Mouse (Mus musculus): ENCODE results near the gene Gm20479. TPM values are rescaled to one million over a fixed set of nuclear protein-coding genes. Genes with fewer than 3 reads are reported as not detected.

The Gm20479 gene
- total RNA-seq, 2 experiments from 2014 or later = not detected

DNA sequence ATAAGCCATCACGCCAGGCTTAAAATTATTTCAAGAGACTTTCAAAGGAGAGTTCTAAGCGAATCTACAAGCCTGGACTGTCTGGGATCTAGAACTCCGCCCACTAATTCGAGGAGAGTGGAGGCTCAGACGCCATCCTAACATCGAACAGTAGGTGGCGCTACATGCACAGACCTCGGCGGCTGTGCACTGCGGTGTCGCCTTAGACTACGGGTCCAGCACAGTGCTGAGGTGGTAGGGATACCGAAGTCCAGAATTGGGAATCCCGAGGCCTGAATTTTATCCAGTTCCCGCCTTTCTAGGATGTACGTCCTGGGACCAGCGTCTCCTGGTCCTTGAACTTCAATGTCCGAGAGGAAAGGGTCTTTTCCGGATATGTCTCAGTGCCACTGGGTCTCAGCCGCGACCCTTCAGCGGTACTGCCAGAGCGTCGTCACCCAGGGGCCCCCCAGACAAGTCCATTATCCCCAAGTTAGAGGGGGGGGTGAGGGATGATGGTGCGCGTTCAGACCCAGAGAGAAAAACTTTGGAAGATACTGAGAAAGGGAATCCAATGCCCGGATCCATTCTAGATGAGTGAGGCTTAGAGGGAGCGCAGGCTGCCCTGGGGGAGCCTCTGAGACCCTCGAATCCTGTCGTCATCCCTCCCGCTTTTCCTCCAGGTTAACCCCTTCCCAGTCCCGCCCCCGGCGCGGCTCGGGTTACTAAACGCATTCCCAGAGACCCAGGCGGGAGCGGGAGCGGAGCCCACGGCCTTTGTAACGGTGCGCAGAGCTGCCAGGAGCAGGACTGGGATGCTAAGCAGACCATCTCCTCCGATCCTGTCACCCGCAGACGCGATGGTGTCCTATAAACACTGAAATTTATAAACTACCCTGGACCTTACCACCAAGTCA lies 21.0 kb downstream of the Gm20479 start:
- intact Hi-C loops (cut with DNase I) = loop anchor here (1.0 to 10.0 kb wide), 7 partner anchors 48 to 1039 kb away; partner anchors contain the start of genes Akt2, Blvrb, Plekhg2 and Sptbn4
- peak; percentile 94 to 97 for DNase-seq

DNA sequence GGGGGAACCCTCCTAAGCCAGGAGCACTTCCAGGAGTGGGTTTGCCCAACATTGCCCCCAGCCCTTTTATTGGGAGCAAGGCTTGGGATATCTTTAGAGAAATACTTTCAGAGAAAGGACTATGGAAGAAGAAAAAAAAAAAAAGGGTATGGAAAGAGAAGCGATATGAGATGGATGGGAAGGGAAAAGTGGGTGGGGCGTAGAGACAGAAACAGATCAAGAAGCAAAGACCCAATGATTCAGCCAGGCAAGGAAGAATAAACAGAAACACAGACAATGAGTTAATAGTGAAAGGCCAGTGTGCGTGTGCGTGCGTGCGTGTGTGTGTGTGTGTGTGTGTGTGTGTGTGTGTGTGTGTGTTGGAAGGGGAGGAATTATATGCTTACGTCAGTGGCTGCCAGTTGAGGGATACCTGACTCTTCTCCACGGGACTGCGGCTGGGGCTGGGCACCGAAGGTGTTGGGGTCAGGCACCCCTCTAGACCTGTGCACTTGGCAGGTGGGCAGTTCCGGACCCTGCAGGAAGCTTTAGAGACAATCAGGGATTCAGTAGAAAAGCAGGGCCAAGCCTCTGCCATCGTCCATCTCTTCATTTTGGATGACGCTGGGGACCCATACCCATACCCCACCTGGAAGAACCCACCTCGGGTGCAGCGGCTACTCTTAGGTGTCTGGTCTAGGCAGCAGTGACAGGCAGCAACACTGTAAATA lies 22.1 kb downstream of the Gm20479 start:
- intact Hi-C loops (cut with DNase I) = loop anchor here (5.0 to 10.0 kb wide), 4 partner anchors 172 to 1040 kb away; partner anchors contain the start of genes Akt2, Plekhg2 and Zfp607b
- no peak for DNase-seq

DNA sequence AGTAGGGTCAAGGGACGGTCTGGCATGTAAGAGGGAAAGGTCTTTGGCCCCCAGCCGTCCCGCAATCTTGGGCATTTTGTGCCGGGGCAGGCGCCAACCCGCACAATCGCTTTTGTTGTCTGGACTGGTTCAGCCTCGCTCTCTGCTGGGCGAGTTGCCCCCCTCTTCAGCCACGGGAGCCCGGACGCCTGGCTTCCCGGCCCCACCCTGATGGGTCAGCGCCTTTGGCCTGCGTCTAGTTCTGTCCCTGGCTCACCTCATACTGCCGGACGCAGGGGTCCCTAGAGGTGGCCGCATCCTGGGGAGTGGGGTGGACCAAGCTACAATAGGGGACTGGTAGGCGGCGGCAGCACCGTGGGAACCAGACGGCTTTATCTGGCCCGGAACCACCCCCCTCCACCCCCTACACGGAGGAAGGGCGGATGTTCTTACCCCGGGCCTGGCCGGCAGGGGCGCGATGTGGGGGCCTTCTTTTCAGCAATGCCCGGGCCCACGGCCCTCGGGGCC lies 22.8 kb downstream of the Gm20479 start:
- intact Hi-C loops (cut with DNase I) = loop anchor here (10.0 kb wide), 2 partner anchors 350 to 1040 kb away; partner anchors contain the start of genes Plekhg2 and Zfp607b
- DNase-seq = peak; percentile 71 to 83

- intact Hi-C loops (cut with DNase I) = loop anchor here (10.0 kb wide), 2 partner anchors 351 to 1041 kb away; partner anchors contain the start of genes Plekhg2 and Zfp607b
- peak in 1 of 2 experiments; percentile 70 for DNase-seq
Measured at GRCm38 (mm10) chr7:27333316-27333941, 23.8 kb downstream of the Gm20479 start.

GRCm38 (mm10) chr7:27332353-27333199 lies 24.6 kb downstream of the Gm20479 start:
- peak; percentile 95 to 96 for DNase-seq
- intact Hi-C loops (cut with DNase I) = loop anchor here (10.0 kb wide), 2 partner anchors 352 to 1042 kb away; partner anchors contain the start of genes Plekhg2 and Zfp607b

DNA sequence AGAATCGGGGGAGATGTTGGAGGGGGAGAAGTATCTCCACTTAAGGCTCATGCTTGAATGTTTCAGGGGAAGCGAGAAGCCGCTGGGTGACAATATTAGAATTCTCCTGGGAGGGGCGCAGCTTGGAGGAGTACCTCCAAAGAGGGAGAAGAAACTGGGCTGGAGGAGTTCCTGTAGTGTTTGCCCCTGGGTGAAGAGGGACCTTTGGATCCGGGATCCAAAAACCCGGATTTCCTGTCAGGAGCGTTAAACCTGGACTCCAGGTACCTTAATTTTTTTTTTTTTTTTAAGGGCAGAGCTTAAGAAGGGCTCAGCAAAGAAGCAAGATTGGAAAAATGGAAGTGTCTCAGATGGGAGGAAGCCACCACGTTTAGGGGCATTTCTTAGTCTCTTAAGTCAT lies 25.4 kb downstream of the Gm20479 start:
- no peak for DNase-seq
- intact Hi-C loops (cut with DNase I) = loop anchor here (10.0 kb wide), 2 partner anchors 353 to 1043 kb away; partner anchors contain the start of genes Plekhg2 and Zfp607b

GRCm38 (mm10) chr7:27331541-27331851 lies 25.7 kb downstream of the Gm20479 start:
- intact Hi-C loops (cut with DNase I) = loop anchor here (10.0 kb wide), 2 partner anchors 353 to 1043 kb away; partner anchors contain the start of genes Plekhg2 and Zfp607b
- peak in 1 of 2 experiments; percentile 61 for DNase-seq

DNA sequence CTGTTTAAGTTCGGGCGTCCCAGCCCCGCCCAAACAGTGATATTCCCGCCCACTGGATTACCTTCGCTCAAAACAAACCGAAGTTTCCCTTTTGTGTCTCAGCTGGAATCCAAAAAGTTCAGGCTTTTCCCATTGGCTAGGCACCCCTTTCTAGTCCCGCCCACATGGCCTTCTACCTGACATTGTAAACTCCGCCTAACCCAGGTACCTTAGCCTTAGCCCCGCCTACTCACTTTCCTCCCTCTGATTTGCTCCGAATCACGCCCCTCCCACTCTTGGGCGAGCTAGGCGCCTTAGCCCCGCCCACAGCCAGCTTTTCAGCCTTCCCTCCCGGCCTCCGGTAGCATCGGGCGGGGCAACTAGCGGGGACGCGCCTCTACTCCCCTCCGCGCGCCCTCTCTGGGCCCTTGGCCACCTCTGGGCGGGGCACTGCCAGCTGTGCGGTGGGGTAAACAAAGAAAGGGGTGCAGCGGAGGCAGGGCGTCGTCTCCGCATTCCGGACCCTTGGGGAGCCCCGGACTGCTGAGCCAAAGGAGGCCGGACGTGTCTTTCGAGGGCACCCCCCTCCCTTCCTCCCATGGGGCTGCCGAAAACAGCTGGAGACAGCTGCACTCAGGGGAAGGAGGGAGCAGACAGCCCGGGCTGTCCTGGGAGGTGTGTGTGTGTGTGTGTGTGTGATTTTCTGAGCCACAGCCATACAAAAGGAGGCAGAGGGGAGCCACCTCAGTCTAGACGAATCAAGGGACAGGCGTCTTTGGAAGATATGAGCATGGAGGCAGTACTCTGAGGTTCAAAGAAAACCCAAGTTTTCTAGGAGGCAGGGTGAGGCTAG lies 26.3 kb downstream of the Gm20479 start:
- DNase-seq = peak; percentile 93 to 96
- intact Hi-C loops (cut with DNase I) = loop anchor here (10.0 kb wide), 2 partner anchors 354 to 1044 kb away; partner anchors contain the start of genes Plekhg2 and Zfp607b

GRCm38 (mm10) chr7:27329981-27330380 lies 27.2 kb downstream of the Gm20479 start:
- no peak for DNase-seq
- intact Hi-C loops (cut with DNase I) = loop anchor here (1.0 to 10.0 kb wide), 3 partner anchors 28 to 1045 kb away; partner anchors contain the start of genes Plekhg2 and Zfp607b

- DNase-seq = peak; percentile 86 to 91
Measured at GRCm38 (mm10) chr7:27329326-27329947, 27.8 kb downstream of the Gm20479 start.

DNA sequence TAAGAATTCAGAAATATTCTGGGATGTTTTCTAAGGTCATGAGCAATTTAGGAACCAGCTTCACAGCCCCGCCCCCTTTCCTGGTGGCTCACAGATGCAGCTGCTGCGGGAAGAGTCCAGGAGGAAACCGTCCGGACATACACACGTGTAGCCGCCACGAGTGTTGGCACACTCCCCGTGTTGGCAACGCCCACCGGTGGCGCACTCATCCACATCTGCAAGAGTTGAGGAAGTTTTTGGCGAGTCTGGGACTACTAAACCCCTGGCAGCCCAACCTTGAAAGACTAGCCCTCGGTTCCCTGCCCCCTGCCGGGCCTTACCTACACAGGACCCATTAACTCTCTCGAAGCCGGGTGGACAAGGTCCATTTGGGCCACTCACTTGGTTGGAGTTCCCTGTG lies 28.6 kb downstream of the Gm20479 start:
- DNase-seq = peak; percentile 68 to 73
- intact Hi-C loops (cut with DNase I) = loop anchor here (1.0 kb wide), 1 partner anchor 26 kb away; no protein-coding TSS in a partner anchor

More at GRCm38 (mm10) chr7:27329326-27329947, 27.8 kb downstream of the Gm20479 start:
- intact Hi-C loops (cut with DNase I) = loop anchor here (1.0 kb wide), 1 partner anchor 27 kb away; no protein-coding TSS in a partner anchor

GRCm38 (mm10) chr7:27328161-27328560 lies 29.1 kb downstream of the Gm20479 start:
- intact Hi-C loops (cut with DNase I) = no loop called here
- no peak for DNase-seq

GRCm38 (mm10) chr7:27327500-27327899 lies 29.7 kb downstream of the Gm20479 start:
- intact Hi-C loops (cut with DNase I) = no loop called here
- DNase-seq = no peak

DNA sequence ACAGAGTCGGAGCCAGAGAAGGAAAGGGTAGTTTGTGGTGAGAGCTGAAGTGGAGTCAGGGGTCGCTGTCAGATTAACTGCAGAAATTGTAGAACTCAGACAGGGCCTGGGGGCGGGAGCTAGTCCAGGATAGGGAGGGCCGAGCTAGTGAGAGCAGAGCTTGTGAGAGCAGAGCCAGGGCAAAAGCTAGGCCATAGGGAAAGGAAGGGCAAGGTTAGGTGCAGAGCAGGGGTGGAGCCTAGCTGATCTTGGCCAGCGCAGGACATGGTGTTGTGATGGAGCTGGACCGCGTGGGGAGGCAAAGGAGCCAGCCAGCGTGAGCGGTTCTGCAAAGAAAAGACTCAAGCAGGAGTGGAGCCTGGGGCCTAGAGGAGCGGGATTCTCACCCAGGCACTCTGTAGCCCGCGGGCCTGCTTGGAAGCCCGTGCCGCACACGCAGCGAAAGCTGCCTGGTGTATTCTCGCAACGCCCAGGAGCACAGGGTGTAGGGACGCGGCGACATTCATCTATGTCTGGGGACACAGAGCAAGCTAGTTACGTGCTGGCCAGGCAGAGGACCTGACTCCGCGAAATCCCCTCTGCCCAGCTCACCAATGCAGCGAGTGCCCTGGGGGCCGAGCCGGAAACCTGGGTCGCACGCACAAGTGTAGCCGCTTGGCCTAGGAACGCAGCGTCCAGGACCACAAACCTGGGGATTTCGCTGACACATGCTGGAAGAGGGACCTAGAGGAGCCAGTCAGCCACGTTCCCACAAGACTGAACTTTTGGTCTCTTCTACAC lies 30.9 kb downstream of the Gm20479 start:
- intact Hi-C loops (cut with DNase I) = no loop called here
- DNase-seq = peak; percentile 49 to 56

GRCm38 (mm10) chr7:27325697-27326096 lies 31.5 kb downstream of the Gm20479 start:
- DNase-seq = peak; percentile 78 to 84
- intact Hi-C loops (cut with DNase I) = no loop called here

DNA sequence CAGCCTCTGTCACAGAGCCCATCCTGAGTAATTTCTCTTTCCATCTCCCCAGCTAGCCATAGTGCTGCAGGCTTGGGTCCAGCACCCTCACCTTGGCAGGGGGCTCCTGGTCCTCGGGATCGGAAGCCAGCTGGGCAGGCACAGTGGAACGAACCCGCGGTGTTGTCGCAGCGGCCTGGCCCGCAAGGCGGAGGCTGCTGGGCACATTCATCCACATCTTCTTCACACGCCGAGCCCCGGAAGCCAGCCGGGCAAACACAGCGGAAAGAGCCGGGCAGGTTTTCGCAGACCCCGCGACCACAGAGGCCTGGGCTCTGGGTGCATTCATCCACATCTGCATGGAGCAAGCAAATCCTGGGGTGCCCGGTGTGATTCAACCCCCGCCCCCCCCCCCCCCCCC lies 32.3 kb downstream of the Gm20479 start:
- intact Hi-C loops (cut with DNase I) = no loop called here
- no peak for DNase-seq

DNA sequence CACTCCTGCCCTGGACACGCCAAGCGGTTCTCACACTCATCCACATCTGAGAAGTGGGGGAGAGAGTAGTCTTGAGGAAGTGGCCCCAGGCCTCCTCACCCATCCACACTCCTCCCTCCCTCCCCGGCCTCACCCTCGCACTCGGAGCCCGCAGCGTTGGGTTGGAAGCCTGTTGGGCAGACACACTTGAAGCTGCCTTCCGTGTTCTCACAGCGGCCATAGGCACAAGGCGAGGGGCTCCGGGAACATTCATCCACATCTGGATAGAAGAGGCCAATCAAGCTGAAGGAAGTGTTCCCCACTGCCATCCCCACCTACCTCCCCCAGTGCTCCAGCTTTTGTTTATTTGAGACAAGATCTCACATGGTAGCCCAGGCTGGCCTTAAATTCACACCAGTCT lies 33.1 kb downstream of the Gm20479 start:
- no peak for DNase-seq
- intact Hi-C loops (cut with DNase I) = no loop called here

All from heart, postnatal 36 days (tissue).